Mouse (Mus musculus) left cerebral cortex, postnatal 10 days (tissue): ENCODE results near the gene Clca3b. TPM values are rescaled to one million over a fixed set of nuclear protein-coding genes. Genes with fewer than 3 reads are reported as not detected.

Experiments
- total RNA-seq, 2 experiments: library from RNA; stranded (reverse); gene quantifications; 2 replicates each; pipeline ENCODE4 v1.2.3; 2021

Clca3b gene
- total RNA-seq, 2 experiments from 2014 or later, result not detected

Other genes starting within 250 kb of the Clca3b start
- gene Sh3glb1, start 129.0 kb downstream of the Clca3b start, total RNA-seq, result 100 to 1,000 TPM; 107 to 113 TPM
- gene Clca3a1, start 88.4 kb downstream of the Clca3b start, total RNA-seq, result under 1 TPM; 0.67 to 0.88 TPM
- gene Clca3a2, start 29.9 kb downstream of the Clca3b start, total RNA-seq, result under 1 TPM; 0.63 to 0.69 TPM
- gene Clca4b, start 83.2 kb upstream of the Clca3b start, total RNA-seq, result not detected
- under 1 TPM in 1 of 2 experiments, not detected in 1; 0.14 TPM for gene Clca4a, start 125.7 kb upstream of the Clca3b start, total RNA-seq
- gene Clca1, start 183.4 kb upstream of the Clca3b start, total RNA-seq, result not detected